Mouse (Mus musculus) G1E (cell line): ENCODE data around the gene Daxx.

Experiments used
- CTCF ChIP-seq: IDR thresholded peaks from 2 replicates; pipeline ENCODE4 v1.5.1; 2012; ENCODE audit warnings: low read depth, low read length, inconsistent platforms, mixed read lengths
- POLR2AphosphoS5 ChIP-seq: IDR thresholded peaks from 2 replicates; pipeline ENCODE4 v1.6.1; 2012; ENCODE audit warnings: low read depth, low read length, inconsistent platforms; ENCODE audit not compliant: insufficient replicate concordance

- no peak for TF ChIP-seq CTCF
- no peak for TF ChIP-seq POLR2AphosphoS5
Measured at GRCm38 (mm10) chr17:33900281-33900988, 8.8 kb upstream of the Daxx start.
